In genomic region chr16:57267068-57267467, GRCm38 (mm10) we compare ENCODE assay signal across 13 mouse cellular contexts. TPM values are rescaled to one million over a fixed set of nuclear protein-coding genes. Genes with fewer than 3 reads are reported as not detected.
DNase-seq lines count a peak whose midpoint lies in the region; ATAC-seq and TF ChIP-seq lines count a peak whose summit lies in the region.
"Had no signal": no experiment of that assay in that cellular context is flagged by ENCODE, and none has a peak within 500 bp of the region (broad histone marks: within the 10 kb centered on the region; RNA-seq: fewer than 3 reads in every experiment).

No protein-coding gene starts in this region.

- H3ac ChIP-seq in myocyte (ENCODE audit: control insufficient read depth, insufficient read length), result no peak overlapping the region

- H3K79me2 ChIP-seq in myocyte (ENCODE audit: control insufficient read depth, insufficient read depth), result no peaks in the 10 kb centered on the region

- intact Hi-C loops in heart, postnatal 14 days (cut with DNase I), result loop anchor here (5.0 kb wide), 1 partner anchor 50 kb away; no protein-coding TSS in a partner anchor

- DNase-seq in gastrocnemius, adult 18-20 months (ENCODE audit: low spot score), result peak; percentile 60
- no peak for DNase-seq in gastrocnemius, postnatal 25 days
- peak; percentile 41 to 59 for DNase-seq in lung, adult 18-20 months
- DNase-seq in lung, adult 2 months, result no peak
- DNase-seq in heart, postnatal 14 days, result peak; percentile 37 to 65
- DNase-seq in layer of hippocampus, adult 11-12 months (ENCODE audit: low spot score), result no peak
- DNase-seq: B cell, adult 2 months; cerebellum, postnatal 25 days had no signal

- no peak overlapping the region for H3K27ac ChIP-seq in liver, embryonic 12.5 days
- H3K27ac ChIP-seq: macrophage had no signal

- peak overlapping the region; percentile 47 for H3K4me2 ChIP-seq in myocyte (ENCODE audit: low read depth)
- no peak overlapping the region for H3K4me2 ChIP-seq in liver, embryonic 12.5 days

- TF ChIP-seq POLR2A in lung, adult 2 months (IDR thresholded peaks at IDR 0.05; ENCODE audit: borderline replicate concordance, extremely low read depth, low read depth, low read length), result no peak
- TF ChIP-seq POLR2A in myocyte (IDR thresholded peaks at IDR 0.05; ENCODE audit: insufficient read length, low read depth), result no peak

- H3K4me3 ChIP-seq in lung, adult 2 months (replicated peaks; ENCODE audit: extremely low read depth, low read depth, low read length), result no peak overlapping the region
- H3K4me3 ChIP-seq in myocyte, result no peak overlapping the region
- no peak overlapping the region for H3K4me3 ChIP-seq in liver, embryonic 12.5 days
- H3K4me3 ChIP-seq: left cerebral cortex, adult 2 months had no signal

- H3K9me3 ChIP-seq in liver, embryonic 12.5 days (replicated peaks), result no peaks in the 10 kb centered on the region

- no peak for TF ChIP-seq CTCF in lung, adult 2 months (IDR thresholded peaks at IDR 0.05; ENCODE audit: insufficient read depth, low read length)

- H3K27me3 ChIP-seq in myocyte (ENCODE audit: control insufficient read depth, insufficient read depth, insufficient read length), result no peaks in the 10 kb centered on the region
- H3K27me3 ChIP-seq in liver, embryonic 12.5 days (replicated peaks), result no peaks in the 10 kb centered on the region

- no peak for ATAC-seq in liver, embryonic 12.5 days
- ATAC-seq: forebrain, embryonic 16.5 days had no signal

- H3K36me3 ChIP-seq in myocyte (ENCODE audit: control insufficient read depth, insufficient read depth), result no peaks in the 10 kb centered on the region
- H3K36me3 ChIP-seq in liver, embryonic 12.5 days, result no peaks in the 10 kb centered on the region

- WGBS in lung, adult 2 months, result 0% methylated on average over 1 of the region's 1 CpGs
- whole genome bisulfite sequencing in liver, embryonic 12.5 days (ENCODE audit: insufficient replicate concordance), result 33% methylated on average over 1 of the region's 1 CpGs

- H3K9ac ChIP-seq in liver, embryonic 12.5 days, result no peak overlapping the region

- H3K4me1 ChIP-seq in lung, adult 2 months (ENCODE audit: control insufficient read depth, insufficient read depth, low read length), result peaks cover 3% of the 10 kb centered on the region; the same call in 1 of the 2 replicates
- H3K4me1 ChIP-seq in liver, embryonic 12.5 days, result no peaks in the 10 kb centered on the region

TF ChIP-seq in myocyte, 11 proteins besides CTCF, POLR2A, EP300 and RAD21:
- TF ChIP-seq TCF12 (IDR thresholded peaks at IDR 0.05; ENCODE audit: insufficient read depth, poor library complexity, severe bottlenecking) (peak; percentile 41), USF1 (IDR thresholded peaks at IDR 0.05; ENCODE audit: low read depth) (no peak)
TF ChIP-seq in myocyte: peak in this region for 1.

RNA-seq across cellular contexts. Expression of gene Tmem30c, which starts 25.6 kb away (rescaled TPM):
- total RNA-seq in gastrocnemius, adult 18-20 months (2021), result not detected
- not detected for total RNA-seq in gastrocnemius, postnatal 25 days (2021)
- not detected in 2 replicates for polyA plus RNA-seq in lung, adult 2 months (2012; rRNA removed)
- not detected for total RNA-seq in heart, postnatal 14 days (2021)
- not detected for polyA plus RNA-seq in myocyte (2012; fragmentation: generic; extraction: Trizol)
- polyA plus RNA-seq in liver, embryonic 12.5 days (2016; fragmentation: Nextera tagmentation; extraction: Ambion mirVana), result not detected in 2 replicates
- polyA plus RNA-seq: macrophage had no signal

RNA-seq across cellular contexts. Expression of gene Tbc1d23, which starts 35.8 kb away (rescaled TPM):
- 10 to 100 TPM; 16.6 to 19.6 TPM for total RNA-seq in gastrocnemius, adult 18-20 months (2021)
- total RNA-seq in gastrocnemius, postnatal 25 days (2021), result 10 to 100 TPM; 14.7 to 17.8 TPM
- polyA plus RNA-seq in lung, adult 2 months (2012; rRNA removed), result 10.0 and 15.2 TPM in 2 replicates
- total RNA-seq in heart, postnatal 14 days (2021), result 10 to 100 TPM; 27.8 to 28.6 TPM
- 9.6 TPM for polyA plus RNA-seq in myocyte (2012; fragmentation: generic; extraction: Trizol)
- polyA plus RNA-seq in liver, embryonic 12.5 days (2016; fragmentation: Nextera tagmentation; extraction: Ambion mirVana), result 7.5 and 8.2 TPM in 2 replicates

Comparison
In these comparisons a context has a peak if more than half of its experiments do, and no peak if none do; other contexts are left out.
1. DNase-seq: peak in gastrocnemius, adult 18-20 months (single experiment), lung, adult 18-20 months (2 of 2) and heart, postnatal 14 days (2 of 2); none in gastrocnemius, postnatal 25 days (single experiment), lung, adult 2 months (single experiment) and layer of hippocampus, adult 11-12 months (single experiment).